Mouse (Mus musculus) urinary bladder, postnatal 4 days (tissue): ENCODE measurements around the gene Igf2bp1.
A peak's percentile ranks its signal among the peaks of the same experiment; 100 is the strongest.

Source experiments
- DNase-seq, 2 experiments: peaks; one replicate each; pipeline ENCODE4 v3.0.0; 2021 to 2022; ENCODE audit warnings: low spot score in 2 of 2

Gene Igf2bp1

DNA sequence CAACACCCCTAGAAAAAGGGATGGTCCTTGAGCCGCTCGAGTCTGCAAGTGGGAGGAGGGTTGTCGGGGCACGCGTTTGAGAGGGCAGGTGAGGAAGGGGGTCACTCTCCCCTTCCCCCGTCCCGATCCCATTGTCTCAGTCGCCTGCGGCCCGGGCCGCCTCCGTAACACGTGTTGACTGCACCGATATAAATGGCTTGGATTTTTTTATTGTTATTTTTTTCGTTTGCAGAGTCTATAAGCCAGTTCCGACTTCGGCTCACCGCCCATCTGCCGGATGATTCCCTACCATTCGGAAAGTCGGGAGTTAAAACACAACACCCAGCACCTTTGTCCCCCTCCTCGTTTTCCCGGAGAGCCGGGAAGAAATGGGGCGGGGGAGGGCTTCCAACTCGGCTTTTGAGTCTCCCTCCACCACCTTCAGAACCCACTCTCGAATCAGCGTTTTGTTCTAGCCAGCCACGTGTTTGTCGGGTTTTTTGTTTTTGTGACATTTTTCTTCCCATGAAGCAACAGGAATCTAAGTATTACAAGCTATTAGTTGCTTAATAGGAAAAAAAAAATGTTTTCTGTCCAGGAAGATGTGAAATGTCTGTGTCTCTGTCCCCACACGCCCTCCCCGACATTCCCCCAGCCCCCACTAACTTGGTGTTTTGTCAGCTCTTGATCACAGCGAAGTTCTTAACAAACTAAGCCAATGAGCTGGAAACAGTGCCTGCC lies 1.9 kb upstream of the Igf2bp1 start:
- peak in 1 of 2 experiments; percentile 29 for DNase-seq

DNA sequence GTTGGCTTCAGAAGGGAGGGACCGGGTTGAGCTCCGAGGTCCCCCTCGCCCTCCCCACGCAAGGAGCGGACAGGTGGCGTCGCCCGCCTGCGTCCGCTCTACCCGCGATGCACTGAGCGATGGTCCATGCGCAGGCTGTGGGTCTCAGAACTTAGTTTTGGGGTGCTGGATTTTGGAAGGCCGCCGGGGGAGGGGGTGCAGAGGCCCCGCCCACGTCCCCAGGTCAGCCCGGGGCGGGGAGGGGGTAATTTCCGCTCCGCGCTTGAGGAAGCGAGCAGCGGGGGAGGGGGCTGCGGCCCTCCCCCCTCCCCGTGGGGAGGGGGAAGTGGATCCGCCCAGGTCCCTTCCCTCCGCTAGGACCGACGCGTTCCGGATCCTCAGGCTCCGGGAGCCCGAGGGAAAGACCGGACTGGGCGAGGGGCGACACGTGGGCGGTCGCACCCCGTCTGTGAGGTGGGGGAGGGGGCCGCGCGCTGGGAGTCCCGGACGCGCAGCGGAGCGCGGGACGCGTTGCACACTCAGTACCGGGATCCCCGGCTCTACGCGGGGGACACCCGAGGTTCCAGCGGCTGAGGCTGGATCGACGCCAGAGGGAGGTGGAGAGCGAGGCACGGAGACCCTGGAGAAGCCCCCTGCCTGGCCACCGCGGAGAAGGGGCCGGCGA lies 1.2 kb upstream of the Igf2bp1 start:
- DNase-seq, result peak in 1 of 2 experiments; percentile 35

DNA sequence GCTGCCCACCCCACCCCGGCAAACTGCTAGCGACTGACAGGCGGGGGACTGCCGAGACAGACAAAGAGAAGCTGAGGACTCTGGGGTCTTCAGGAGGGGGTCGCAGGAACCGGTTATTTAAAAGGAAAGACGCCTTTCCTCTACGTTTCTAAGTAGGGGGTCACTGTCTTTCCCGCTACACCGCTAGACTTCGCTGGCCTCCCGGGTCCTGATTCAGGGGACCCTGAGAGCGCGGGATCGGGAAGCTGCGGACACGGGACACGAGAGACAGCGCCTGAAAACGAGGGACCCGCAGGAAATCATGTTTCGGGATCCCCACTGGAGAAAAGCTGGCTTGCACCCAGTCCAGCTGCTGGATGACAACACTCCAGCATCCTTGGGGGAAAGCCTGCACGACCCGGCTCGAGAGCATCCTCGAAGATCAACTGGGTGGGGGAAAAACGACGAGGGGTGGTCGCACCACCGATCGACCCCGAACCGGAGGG lies 669 bp upstream of the Igf2bp1 start:
- no peak for DNase-seq

DNA sequence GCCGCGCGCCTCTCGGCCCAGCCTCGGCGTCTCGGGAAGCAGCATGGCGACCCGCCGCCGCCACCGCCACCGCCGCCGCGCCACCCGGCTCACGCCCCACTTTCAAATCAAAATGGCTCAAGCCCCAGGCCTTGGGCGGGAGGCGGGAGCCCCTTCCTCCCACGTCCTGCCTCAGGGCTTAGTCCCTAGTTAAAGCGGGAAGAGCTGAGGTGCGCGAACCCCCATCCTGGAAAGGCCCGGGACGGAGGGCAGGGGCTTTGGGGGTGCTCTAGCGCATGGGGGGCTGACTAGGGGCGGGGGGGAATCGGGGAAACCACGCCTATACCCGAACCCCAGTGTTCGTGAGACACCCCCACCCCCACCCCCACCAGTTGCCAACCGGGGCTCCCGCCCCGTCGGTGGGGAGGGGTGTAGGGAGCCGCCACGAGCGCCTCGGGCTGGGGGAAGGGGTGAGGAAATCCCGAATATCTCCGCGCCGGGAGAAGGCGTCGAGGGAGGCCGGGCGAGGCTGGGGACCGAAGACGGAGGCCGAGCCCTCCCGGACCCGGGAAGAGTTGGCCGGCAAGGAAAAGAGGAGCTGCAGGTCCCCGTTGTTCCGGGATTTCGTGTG lies 842 bp downstream of the Igf2bp1 start:
- DNase-seq, result peak in 1 of 2 experiments; percentile 41

DNA sequence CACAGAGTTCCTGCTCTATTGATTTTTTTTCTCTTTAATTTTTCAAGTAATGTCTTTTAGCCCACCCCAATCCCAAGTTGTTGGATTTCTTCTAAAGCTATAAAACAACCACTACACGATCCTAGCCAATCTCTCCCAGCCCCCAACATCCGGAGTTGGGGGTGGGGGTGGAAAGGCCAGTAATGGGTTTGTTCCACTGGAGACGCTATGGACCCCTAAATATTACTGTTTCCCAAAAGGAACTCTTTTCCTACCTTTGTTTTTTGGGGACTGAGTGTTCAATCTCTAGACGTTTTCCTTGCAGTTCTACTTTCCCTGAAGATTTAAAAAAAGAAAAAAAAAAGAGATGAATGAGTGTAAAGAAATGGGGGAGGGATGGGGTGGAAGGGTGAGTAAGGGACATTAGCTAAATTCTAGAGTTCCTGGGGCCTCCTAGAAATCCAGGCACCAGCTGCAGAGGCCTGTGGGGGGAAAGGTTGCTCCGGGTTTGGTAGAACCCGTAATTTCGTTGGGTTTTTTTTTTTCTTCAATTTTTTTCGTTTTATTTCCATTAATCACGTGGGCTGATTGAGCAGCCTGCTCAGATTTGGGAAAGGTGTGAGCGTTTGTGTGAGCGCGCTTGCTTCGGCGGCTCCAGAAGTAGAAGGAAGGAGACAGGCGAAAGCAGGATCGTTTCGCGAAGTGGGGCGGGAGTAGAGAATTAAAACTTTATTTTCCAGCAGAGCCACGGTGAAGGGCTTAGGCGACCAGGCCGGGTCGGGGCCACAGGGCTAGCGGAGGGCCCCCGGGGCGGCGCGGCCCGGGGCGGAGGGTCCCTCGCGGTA lies 1.6 kb downstream of the Igf2bp1 start:
- no peak for DNase-seq

DNA sequence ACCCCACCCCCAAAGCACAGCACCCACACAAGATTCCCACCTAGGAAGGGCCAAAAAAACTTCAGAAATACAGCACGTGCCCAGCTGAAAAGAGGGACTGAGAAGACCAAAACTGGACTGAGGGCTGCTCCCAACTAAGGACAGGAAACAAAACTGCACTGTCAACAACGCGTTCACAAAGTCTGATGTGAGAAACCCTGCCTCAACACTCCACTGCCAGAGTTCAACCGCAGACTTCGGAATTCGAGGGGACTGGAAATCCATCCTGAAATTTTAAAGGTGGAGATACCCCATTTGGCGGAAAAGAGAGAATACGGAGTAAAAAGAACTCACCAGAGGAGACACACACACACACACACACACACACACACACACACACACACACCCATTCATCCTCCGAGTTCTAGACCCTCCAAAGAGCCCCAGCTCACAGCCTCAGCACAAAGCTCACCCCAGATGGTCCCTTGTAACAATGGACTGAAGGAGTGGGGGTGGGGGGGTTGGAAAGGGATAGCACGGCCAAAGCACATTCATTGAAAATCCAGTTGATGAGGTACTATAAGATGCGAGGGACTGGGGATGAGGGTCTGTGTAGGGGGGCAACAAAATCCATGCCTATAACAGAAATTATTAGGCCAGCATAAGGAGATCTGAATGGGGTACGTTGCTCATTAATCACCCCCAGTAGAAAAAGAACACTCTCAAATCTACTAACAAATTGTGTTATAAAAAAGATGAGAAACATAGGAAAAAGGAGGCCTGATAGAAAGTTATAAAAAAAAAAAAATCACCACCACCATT lies 2.4 kb downstream of the Igf2bp1 start:
- DNase-seq, result no peak

DNA sequence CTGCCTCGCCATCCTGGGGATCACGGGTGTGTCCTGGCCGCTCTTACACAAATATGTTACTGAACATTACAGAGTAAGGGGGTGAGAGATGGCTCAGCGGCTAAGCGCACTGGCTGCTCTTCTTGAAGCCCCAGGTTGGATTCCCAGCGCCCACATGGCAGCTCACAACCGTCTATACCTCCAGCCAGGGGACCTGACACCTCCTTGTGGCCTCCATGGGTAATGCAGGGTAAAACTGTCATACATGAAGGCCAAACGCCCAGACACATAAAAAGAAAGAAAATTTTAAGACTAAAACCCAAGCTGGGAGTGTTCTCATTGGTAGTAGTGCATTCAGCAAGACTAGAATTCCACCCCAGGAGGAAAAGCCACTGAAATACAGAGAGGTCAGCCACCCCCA lies 11.6 kb downstream of the Igf2bp1 start:
- no peak for DNase-seq

DNA sequence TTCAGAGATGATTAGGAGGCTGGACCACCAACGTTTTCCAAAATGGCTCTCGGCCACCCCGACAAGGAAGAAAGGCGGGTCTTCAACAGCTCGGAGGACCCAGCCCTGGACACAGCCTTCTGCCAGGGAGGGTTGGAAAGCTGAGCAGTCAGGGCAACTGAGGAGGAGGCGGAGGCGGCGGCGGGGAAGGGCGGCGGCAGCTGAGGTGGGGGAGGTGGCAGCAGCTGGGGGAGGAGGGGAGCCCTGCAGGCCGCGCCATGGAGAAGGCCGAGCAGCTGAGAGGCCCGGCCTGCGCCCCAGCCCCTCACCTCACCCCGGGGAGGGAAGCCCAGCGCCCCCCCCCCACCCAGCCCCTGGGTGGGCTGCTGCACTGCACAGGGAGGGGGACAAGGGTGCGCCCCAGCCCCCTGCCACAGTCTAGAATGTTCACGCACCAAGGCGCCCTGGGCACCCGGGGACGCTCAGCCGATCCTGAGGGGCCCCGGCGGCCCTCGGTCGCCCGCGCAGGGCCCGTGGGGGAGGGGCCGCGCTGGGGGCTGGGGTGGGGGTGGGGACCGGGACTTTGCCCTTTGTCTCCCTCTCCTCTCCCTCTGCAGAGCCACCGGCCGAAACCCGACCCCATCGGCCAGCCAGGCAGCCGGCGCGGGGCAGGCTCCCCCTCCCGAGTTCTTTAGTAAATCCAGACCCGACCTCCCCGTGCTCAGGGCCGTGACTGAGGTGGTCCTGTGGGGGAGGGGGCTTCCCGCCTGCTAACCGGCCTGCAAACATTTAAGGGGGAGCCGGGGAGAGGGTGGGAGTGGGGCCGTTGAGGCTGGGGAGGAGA lies 14.6 kb downstream of the Igf2bp1 start:
- peak in 1 of 2 experiments; percentile 60 for DNase-seq

DNA sequence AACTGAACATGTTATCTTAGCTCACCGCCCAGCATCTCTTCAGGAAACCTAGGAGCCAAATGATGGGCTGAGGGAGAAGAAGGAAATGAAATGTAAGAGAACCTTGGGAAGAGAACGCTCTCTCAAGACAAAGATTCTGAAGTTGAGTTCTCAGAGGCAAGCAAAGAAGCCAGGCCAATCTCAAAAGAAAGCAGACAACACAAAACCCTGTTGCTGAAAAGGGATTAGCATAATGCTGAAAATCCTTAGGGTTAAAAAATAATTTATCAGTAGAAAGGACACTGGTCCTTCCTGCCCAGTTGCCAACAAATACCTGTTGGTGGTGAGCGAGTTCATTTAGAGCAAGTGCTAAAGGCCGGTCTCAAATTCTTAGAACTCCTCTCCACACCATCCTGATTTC lies 15.3 kb downstream of the Igf2bp1 start:
- DNase-seq, result no peak

DNA sequence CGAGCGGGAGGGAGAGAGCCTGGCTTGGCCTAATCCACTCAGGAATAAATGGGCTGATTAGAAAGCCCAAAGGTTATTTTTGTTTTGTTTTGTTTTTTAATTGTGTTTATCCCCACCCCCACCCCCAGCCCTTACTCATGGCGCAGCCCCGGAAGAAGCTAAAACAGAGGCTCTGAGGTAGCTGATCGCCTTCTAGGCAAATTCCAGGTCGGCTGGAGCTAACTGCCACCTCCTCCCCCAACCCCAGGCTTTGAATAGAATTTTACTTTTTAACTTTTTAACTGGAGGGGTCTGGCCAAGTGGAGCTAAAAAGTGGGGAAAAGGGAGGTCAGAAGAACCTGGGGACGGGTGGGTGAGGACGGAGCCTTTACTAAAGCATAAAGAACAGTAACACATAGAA lies 15.9 kb downstream of the Igf2bp1 start:
- no peak for DNase-seq

DNA sequence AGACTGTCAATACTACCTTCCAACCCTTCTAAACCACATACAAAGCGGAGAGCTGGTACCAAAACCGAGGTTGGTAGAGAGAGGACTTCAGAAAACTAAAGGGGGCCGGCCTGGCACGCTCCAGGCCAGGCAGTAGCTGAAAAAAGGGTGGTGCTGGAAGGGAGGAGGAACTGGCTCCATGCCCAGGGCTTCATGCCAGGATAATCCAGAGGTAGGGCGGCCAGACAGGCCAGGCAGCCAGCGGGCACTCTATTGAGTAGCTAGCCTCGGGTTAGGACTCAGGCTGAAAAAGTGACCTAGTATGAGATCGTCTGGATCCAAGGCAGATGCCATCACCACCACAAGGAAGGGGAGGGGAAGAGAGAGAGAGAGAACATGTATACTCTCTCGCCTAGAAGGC lies 17.2 kb downstream of the Igf2bp1 start:
- peak; percentile 77 to 84 for DNase-seq

DNA sequence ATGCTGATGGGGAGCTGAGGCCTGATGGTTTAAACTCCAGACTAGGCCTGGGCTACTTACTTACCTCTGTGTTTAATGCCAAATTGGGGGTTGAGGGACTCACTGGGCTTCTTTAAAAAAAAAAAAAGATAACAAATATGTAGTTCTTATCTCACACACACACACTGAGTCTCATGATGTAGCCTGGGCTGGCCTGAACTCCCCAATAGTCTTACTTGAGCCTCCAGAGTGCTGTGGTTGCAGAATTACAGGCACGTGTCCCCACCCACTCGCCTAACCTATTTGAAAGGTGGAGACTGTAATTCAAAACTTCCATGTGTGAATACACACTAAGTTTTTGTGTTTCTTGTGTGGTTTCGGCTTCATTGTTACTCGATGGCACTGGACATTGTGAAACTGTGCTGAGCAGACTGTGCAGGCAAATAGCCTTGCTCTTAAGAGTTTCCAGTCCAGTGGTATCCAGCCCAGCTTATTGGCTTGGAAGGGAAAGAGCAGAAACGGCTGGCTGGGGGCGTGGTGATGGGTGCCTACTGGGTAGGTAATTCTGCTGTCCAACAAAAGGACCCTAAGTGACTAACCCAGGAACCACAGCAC lies 17.8 kb downstream of the Igf2bp1 start:
- DNase-seq, result no peak

DNA sequence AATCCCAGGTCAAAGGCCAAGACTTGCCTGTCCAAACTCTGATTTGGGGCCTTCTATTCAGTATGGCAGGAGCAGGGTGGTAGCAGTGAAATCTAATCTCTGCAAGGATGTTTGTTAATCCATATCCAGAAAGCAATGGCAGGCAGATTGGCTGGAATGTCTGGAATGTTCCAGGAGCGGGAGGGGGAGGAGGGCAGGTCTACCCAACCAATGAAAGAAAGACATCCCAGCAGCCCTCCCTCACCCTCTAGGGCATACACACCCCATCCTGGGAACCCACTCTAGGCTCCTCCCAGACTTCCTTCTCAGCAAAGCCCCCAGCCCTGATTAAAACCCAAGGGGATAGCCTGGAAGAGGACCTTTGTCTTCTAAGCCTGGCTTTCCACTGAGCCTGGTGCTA lies 23.3 kb downstream of the Igf2bp1 start:
- no peak for DNase-seq

DNA sequence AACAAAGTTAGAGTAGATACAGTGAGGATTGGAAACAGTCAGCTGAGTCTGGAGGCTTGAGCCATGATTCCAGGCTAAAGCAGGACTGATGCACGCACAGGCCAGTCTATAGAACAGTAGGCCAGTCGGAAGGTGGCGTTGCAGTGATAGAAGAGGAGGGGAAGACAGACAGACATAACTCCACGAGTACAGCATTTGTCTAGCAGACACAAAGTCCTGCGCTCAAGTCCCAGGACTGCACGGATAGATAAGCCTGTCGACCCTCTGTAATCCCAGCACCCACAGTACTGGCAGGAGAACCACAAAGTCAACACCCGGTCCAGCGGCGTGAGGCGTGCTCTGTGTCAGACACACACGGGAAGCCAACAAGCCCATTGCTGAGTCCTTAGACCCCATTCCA lies 23.9 kb downstream of the Igf2bp1 start:
- no peak for DNase-seq

DNA sequence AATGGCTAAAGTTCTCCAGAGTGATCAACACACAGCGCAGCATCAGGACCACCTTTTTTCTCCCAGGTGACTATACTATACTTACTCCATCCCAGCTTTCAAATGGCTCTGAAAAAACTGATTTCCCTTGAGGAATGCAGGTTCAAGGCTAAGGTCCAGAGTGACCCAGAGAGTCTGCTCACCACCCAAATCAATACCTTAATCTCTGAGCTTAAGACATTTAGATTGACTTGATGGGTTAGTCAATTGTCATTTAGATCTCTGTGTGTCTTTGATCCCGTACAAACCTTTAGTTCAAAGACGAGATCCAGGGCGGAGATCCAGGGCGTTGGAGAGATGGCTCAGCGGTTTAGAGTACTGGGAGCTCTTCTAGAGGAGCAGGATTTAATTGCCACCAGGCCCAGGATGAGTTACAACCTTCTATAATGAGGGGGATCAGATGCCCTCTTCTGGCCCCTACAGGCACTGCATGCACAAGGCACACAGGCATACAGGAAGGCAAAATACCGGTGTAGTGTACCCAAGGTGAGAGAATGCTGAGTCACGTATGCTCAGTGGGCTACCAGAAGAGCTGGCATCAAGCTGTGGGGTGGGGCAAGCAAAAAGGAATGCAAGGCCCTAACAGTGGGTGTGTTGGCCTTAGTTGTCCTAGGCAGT lies 24.9 kb downstream of the Igf2bp1 start:
- DNase-seq, result no peak

DNA sequence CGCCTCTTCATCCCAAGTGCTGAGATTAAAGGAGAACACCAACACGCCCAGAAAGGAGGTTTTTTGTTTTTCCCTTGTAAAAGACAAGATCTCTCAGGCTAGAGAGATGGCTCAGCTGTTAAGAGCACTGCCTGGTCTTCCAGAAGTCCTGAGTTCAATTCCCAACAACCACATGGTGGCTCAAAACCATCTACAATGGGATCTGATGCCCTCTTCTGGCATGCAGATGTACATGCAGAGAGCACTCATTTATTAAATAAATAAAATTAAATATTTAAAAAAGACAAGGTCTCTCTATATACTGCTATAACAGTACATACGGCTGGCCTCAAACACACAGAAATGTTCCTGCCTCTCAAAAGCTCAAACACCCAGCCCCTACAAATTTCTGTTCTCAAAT lies 27.3 kb downstream of the Igf2bp1 start:
- DNase-seq, result no peak

DNA sequence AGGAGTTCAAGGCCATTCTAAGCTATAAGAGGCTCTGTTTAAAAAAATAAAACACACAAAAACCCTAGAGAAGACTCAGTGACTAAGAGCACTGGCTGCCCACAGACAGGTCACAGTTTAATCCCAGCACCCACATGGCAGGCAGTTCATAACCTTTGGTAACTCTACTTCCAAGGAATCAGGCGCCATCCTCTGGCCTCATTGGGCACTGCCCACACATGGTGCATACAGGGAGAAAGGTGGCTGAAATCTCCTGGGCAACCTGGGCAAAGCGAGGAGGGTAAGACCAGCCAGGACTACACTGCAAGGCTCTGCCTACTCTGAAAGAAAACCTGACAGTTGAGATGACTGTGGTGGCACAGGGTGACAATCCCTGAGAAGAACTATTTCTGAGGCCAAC lies 29.4 kb downstream of the Igf2bp1 start:
- no peak for DNase-seq

DNA sequence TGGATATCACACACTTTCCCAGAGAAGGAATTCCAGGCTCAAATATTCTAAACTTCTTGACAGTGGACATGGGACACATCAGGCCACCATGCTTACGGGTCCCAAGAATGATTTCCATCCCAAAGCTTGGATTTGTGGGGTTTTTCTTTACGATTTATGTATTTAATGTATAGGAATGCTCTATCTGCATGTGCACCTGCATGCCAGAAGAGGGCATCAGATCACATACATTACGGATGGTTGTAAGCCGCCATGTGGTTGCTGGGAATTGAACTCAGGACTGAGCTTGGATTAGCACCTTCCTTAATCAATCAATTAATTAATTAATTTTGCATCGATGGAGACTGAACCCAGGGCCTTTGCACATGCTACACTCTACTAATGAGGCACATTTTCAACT lies 30.0 kb downstream of the Igf2bp1 start:
- DNase-seq, result no peak

DNA sequence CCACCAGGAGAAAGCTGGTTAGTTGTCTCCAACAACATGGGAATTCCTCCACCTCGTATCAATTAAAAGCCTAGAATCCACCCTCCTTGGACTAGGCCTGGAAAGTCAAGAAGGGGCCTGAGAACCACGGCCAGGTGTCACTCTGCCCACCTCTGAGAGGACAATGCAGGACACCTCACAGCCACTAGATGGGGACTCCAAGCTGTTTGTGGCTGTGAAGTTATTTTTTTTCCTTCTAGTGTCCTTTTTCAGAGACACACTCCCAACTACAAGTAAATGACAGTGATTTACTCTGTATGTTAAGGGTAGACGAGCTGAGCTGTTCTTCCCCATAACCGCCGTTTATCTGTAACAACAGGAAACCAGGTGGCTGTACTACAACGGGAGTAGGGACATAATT lies 32.6 kb downstream of the Igf2bp1 start:
- no peak for DNase-seq
